Mouse (Mus musculus) R1 (cell line): ENCODE data around the gene Znrd1as.
A peak's percentile ranks its signal among the peaks of the same experiment; 100 is the strongest.

Experiments used
- DNase-seq: peaks from one replicate; pipeline ENCODE4 v3.0.0-alpha.2; 2018; ENCODE audit warnings: low read depth, low spot score

Gene Znrd1as

GRCm38 (mm10) chr17:36957999-36958743 lies at the start of gene Znrd1as, which contains the start of gene Znrd1:
Gene Znrd1as (plus strand): TSS chr17:36958592.
Gene Znrd1 (minus strand): TSS chr17:36958559.
- DNase-seq, result peak; percentile 99

- DNase-seq, result peak; percentile 28
Observed at GRCm38 (mm10) chr17:36909802-36910201, 48.6 kb upstream of the Znrd1as start.

GRCm38 (mm10) chr17:36912031-36912430 lies 46.4 kb upstream of the Znrd1as start:
- no peak for DNase-seq

DNA sequence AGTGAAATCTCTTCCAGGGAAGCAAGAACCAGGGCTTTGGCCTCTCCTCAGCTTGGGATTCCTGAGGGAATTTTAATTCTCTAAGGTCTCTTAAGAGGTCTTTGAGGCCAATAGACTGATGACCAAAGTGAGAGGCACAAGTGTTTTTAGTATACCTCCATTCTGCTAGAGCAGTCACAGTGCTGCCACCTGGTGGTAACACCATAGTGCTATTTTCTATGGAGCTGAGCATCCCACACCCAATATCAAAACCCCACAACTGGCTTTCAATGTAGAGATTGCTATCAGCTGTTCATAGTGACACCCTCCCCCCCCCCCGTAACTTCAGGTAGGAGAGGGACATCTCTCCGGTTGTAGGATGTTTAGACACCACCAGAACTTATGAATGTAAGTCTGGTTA lies 44.3 kb upstream of the Znrd1as start:
- peak; percentile 82 for DNase-seq

DNA sequence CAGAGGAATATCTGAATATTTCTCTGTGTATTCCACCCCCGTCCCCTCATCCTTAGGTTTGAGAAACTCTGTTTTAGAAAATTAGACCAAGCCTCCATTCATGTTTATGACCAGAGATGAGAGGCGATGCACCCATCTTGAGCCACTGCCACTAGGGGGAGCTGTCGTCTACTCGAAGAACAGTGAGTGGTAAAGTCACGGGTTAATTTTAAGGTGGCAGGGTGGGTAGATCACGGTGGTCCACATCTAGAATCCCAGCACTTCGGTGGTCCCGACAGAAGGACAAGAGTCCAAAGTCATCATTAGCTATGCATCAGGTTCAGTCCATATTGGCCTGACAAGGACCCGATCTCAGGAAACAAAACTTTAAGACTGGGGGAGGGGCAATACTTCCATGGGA lies 43.3 kb upstream of the Znrd1as start:
- peak; percentile 68 for DNase-seq

DNA sequence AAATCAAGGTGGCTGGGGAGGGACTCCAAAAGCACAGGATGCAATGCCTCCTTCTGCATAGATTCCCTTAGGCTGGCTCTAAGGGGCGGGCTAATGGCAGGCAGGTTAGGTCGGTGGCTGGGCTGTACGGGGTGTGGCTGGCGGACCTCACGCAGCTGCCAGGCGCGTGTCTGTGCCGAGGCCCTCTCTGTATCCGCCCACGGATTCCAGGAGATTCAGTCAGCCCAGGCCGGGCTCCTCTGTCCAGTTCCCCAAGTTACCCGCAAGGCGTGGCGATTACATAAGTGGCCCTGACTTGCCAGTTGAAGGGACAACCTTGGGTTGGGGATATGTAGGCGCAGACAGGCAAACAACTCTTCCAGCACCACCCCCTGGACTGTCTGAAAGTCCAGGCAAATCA lies 38.2 kb upstream of the Znrd1as start:
- DNase-seq, result peak; percentile 55

GRCm38 (mm10) chr17:36922715-36923114 lies 35.7 kb upstream of the Znrd1as start:
- DNase-seq, result no peak

- peak; percentile 86 for DNase-seq
Observed at GRCm38 (mm10) chr17:36923491-36923890, 34.9 kb upstream of the Znrd1as start.

GRCm38 (mm10) chr17:36927496-36928120 lies 30.8 kb upstream of the Znrd1as start:
- DNase-seq, result no peak

DNA sequence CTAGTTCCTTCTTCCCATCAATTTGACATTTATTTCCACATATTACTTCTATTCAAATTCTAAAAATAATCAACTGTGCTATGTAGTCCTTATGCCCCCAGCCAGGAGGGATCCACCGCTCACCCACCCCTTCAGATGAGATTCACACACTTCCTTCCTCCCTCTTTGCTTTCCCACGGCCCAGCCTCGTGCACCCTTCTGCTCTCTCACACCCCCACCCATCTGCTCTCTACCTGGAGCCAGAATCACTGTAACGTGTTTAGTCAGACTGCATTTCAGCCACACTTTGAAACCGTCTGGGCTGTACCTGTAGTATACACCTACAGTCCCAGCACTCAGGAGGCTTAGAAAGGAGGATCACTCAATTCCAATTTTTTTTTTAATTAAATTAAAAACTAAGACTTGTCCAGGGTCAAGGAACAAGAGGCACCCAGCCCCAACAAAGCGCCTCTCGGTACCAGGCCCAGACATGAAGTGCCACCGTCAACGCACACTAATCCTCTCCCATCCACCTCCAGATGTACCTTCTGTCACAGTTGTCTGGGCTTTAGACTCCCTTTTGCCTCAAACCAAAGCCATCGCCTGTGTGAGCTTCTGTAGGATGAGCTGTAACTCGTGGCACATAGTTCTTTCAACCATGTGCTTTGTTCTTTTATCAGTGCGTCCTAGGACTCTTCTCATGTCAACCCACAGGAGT lies 29.0 kb upstream of the Znrd1as start:
- DNase-seq, result no peak

DNA sequence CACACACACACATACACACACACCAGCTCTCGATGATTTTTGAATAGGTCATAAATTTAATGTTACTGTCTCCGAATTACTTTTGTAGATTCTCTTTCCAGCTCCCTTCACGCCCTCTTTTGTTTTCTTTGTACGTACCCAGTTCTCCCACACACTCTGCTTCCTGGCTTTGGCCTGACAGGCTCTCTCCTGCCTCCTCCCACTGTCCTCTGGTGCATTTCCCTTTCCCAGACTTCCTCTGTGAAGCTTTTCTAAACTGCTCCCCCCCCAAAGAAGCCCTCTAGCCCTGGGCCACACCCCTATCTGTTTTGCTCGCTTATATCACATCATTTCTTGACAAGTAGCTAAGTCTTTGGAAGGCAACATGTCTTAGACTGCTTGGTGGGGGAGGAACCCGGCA lies 28.2 kb upstream of the Znrd1as start:
- DNase-seq, result peak; percentile 76

DNA sequence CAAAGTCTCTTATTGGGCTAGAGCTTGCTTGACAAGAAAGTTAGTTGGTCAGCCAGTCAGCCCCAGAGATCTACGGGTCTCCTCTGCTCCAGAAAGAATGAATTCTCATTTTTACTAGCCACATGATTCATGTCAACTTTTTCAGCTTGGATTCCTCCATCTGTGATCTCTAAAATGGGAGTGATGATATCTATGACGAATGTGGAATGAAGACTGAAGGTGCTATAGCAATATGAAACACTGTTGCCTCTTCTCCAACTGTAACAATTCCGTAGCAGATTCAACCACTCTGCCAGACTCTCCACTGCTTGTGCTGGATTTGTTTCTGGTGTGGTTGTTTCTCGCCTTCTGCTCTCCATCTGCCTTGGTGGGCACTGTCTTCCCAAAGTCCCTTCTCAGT lies 27.3 kb upstream of the Znrd1as start:
- no peak for DNase-seq

DNA sequence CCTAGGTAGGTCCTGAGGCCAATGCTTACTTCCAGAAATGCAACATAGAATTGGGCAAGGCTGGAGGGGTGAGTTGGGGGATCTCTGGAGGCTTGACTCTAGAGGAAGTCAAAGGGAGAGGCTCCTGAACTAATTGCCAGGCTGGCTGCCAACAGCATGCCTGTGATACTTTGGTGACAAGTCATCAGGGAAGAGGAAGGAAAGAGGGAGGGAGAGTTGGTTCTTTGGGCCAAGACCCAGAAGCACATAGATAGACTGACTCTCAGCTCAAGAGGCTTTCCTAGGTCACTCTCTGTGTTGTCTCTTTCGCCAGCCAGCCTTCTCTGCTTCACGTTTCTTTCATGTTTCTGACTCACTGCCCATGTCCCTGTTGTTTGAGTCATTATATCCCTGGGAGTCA lies 26.6 kb upstream of the Znrd1as start:
- DNase-seq, result no peak

DNA sequence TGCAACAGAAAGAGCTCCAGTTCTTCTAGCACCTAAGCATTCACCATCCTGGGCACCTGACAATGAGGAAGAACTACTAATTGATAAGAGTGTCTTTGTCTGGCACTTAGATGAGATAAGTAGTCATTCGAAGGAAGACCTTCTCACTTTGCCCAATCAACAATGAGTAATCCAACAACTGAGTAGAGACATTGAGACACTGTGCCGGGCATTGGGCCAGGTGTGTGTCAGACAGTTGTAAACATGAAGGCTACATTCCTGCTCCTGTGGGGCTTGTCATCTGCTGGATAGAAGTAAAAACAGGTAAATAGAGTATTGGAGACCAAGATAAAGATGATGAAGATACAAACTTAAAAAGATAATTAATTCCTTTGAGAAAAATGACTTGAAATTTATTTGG lies 20.3 kb upstream of the Znrd1as start:
- no peak for DNase-seq

GRCm38 (mm10) chr17:36942391-36942790 lies 16.0 kb upstream of the Znrd1as start:
- DNase-seq, result no peak

DNA sequence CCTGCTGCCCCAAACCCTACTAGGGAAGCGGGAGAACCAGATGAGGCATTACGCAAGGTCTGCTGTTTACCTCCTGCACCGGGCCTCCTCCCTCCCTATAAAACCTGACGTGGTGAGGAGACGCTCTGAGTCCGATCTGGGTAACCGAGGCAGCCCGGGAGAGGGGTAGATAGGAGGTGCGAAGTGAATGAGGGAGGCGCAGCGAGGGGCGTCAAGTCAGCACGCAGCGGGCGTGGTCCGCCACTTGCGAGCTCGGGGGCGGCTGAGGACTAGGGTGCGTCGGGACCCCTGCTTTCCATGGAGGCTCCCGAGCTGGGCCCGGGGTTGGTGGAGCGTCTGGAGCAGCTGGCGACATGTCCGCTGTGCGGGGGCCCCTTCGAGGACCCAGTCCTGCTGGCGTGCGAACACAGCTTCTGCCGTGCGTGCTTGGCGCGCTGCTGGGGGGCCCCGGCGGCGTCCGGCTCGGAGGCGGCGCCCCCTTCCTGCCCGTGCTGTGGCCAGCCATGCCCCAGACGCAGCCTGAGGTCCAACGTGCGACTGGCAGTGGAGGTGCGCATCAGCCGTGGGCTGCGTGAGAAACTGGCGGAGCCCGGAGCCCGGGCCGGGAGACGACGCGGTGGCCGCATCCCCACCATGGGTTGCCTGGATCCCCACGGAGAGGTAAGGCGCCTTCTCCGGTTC lies 15.5 kb upstream of the Znrd1as start, which contains the start of gene Rnf39:
Gene Rnf39 (plus strand): TSS at position 128 of the 681 bp plus-strand sequence.
- DNase-seq, result peak; percentile 61

DNA sequence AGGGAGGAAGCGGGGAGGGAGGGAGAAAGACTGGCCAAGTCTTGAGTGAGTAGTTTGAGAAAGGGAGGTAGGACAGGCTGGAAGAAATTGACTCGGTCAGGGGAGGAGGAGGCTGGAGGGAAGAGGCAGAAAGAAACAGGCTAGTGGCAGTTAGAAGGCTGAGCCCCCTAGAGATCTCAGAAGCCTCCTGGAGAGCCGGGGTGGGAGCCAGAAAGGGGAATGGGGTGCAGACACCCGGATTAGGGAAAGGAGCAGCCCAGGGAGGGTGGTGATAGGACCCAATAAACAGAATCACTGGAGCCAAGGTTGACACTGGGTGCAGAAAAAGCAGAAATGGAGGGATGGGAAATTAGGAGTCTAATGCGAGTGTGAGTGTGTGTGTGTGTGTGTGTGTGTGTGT lies 14.7 kb upstream of the Znrd1as start:
- DNase-seq, result no peak

- peak; percentile 67 for DNase-seq
Observed at GRCm38 (mm10) chr17:36944121-36944775, 14.1 kb upstream of the Znrd1as start.

- peak; percentile 67 for DNase-seq
Observed at GRCm38 (mm10) chr17:36947051-36947819, 11.2 kb upstream of the Znrd1as start.

- no peak for DNase-seq
Observed at GRCm38 (mm10) chr17:36948286-36948685, 10.1 kb upstream of the Znrd1as start.

DNA sequence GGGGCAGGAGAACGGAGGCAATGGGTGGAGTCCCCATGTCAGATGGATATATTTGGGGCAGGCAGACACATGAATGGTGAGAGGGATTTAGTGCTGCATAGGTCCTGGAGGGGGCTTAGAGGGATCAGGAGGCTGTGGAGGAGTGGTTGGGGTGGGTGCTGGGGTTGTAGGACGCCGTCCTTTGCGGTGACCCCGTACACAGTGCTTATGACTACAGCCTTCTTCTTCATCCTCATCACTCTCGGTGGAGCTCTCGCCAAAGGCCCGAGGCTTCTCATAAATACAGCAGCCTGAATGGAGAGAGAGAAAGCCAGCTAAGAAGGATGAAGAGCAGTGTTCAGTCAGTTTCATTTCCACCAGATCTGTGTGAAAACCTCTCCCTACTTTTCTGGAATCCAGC lies 9.1 kb upstream of the Znrd1as start:
- no peak for DNase-seq
